Mouse (Mus musculus) liver, postnatal 0 days (tissue): ENCODE measurements at regions not wholly inside any gene's neighbourhood (a gene's known extent, or its start where the extent isn't known, plus 50 kb on each side); places are given as distances from the start of the nearest gene placed in this dataset.

Experiments used
- CTCF ChIP-seq: sonication (generic); IDR thresholded peaks from 2 replicates; pipeline ENCODE4 v1.5.1; 2016; ENCODE audit warnings: antibody characterized with exemption, low read depth
- EP300 ChIP-seq: IDR thresholded peaks from 2 replicates; pipeline ENCODE4 v1.6.1; 2016; ENCODE audit warnings: antibody characterized with exemption, low read depth, mild to moderate bottlenecking

DNA sequence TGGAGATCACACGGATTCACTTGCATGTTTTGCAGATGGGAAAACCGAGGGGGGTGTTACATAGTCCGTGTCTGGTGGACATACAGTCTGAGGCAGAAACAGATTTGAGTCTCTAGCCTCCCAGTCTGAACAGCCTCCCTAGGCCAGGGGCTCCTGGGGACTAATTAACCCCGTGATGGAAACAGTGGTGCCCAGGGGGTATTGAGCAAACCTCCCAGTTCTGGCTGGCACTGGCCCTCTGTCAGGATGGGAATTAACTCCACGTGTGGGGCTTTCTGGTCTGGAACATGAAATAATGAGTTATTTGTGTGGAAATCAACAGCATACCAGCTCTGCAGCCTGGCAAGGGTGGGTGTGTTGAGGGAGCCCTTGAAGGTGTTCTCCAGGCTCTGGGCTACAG lies 79.9 kb upstream of the Nek6 start:
- TF ChIP-seq EP300 (no peak), CTCF (no peak)
